Mouse (Mus musculus): ENCODE results near the gene Gm10277.
A peak's percentile ranks its signal among the peaks of the same experiment; 100 is the strongest.

The Gm10277 gene

DNA sequence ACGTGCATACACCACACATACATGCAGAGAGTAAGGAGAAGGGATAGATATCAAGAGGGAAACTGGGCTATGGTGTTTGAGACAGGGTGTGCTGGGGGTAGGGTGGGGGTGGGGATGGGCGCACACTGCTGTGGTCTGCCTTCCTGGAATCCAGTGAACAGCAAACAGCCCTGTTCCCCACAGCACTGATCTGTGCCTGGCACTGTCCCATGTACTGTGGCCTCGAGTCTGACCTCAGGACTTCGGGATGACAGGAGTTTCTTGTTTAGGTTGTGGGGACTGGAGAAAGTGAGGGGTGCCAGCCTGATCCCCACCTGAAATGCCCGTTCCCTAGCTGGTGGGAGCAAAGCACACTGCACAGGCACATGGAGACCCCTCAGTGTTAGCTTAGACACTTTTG lies at the start of gene Gm10277:
TSS of gene Gm10277 (minus strand) at position 41 of the 400 bp plus-strand sequence.
- DNase-seq, result no peak

DNA sequence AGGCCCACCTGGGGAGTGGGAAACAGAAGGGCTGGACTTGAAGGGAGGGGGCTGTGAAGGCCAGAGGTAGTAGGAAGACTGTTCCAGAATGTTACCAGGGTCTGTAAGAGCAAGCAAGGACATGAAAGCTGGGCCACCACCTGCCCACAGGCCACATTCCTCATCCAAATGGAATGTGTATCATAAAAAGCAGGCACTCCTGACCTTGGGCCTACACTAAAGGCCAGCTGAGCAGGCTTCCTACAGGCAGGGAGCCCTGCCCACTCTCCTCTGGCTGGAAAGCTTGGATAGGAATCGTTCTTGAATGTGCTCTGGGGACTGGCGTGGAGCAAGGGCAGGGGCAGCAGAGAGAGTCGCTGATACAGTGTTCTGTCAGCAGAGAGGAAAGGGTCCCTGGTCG lies 49.2 kb upstream of the Gm10277 start:
- DNase-seq, result no peak

DNA sequence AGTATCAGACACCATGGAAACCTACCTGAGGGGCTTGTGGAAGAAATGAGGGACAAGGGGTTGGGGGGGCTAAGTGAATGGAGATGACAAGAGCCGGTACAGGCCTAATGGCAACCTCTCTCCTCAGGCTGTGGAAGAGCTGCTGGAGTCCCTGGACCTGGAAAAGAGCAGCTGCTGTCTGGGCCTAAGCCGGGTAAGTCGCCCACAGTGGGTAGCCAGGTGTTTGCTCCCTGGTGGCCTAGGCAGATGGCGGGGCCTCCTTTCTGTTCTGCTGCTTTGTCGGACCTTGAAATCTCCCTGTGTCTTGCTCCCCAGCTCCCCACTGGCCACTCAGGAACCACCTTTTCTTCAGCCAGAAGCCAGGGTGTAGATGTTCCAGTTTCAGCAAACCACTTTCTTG lies 48.7 kb upstream of the Gm10277 start:
- no peak for DNase-seq

DNA sequence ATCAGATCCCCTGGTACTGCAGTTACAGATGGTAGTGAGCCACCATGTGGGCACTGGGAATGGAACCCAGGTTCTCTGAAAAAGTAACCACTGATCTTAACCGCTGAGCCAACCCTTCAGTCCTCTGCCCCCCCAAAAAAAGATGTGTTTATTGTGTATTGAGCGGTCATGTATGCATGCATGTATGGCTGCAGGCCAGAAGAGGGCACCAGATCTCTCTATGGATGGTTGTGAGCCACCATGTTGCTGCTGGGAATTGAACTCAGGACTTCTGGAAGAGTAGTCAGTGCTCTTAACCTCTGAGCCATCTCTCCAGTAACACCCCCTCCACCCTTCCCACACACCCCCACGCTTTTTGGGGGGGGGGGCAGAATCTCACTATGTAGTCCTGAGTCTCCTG lies 47.6 kb upstream of the Gm10277 start:
- no peak for DNase-seq

DNA sequence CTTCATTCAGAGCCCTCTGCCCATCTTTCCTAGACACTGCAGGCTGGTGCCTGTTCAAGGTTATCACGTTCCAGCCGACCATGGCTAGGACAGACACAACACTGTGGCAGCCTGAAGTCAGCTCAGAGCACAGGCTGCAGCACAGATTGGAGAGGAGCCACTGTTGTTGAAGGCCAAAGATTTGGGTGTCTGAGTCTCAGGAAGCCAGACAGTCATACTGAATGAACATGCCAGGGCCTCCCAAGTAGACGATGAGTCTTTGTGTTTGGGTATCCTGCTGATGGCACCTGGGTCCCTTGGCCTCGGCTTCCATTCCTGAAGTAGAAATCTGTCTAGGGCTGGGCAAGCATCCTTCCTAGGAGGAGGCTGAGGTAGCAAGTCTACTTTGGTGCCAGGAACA lies 45.0 kb upstream of the Gm10277 start:
- DNase-seq, result no peak

DNA sequence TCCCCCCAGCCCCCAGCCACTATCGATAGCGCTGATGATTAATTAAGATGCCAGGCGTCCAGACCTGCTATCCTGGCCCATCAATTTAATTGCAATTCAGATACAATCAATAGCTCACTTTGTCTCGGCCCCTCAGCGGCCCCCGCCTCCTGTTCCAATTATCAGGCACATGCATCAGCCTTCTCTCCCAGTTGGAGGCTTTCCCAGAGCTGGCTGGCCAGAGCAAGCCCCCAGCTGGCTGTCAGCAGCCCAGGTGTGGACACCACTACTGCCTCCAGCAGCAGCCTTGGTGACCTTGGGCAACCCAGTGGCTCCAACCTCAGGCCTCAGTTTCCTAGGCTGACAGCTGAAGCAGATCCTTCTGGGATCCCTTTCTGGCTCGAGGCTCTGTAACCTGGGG lies 43.3 kb upstream of the Gm10277 start:
- no peak for DNase-seq

DNA sequence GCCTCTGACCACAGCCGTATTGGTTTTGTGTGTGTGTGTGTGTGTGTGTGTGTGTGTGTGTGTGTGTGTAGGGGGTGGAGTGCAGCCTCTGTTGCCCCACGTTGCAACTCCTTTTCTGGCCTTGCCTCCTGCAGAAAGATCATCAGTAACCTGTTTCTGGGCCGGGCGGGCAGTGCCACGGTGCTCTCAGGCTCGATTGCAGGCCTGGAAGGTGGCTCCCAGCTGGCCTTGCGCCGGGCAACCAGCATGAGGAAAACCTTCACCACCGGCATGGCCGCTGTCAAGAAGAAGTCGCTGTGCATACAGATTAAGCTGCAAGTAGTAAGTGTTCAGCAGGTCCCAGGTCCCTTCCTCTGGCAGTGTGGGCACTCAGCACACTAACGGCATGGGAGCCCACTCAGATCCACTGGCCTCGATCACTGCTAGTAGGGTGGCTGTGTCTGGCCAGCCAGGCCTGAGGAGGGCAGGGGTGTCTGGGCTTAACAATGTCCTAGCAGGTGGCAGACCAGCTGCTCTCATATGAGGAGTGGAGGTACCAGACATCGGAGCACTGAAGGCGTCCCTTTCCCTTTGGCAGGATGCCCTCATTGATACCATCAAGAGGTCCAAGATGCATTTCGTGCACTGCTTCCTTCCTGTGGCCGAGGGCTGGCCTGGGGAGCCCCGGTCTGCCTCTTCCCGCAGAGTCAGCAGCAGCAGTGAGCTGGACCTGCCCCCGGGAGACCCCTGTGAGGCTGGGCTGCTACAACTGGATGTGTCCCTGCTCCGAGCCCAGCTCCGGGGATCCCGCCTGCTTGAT lies 41.7 kb upstream of the Gm10277 start:
- peak; percentile 61 for DNase-seq

DNA sequence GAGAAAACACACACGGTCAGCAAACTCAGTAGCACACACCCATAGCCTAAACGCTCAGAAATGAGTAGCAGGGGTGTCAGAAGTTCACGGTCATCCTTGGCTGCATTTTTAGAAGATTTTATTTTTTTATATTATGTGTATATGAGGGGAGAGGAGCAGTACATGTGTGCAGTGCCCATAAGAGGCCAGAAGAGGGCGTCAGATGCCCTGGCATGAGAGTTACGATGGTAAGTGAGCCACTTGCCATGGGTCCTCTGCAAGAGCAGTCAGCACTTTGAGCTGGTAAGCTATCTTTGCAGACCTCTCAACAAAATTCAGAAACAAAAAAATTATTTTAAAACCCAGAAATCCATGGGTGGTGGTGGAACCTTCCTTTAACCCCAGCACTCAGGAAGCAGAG lies 40.6 kb upstream of the Gm10277 start:
- DNase-seq, result no peak

DNA sequence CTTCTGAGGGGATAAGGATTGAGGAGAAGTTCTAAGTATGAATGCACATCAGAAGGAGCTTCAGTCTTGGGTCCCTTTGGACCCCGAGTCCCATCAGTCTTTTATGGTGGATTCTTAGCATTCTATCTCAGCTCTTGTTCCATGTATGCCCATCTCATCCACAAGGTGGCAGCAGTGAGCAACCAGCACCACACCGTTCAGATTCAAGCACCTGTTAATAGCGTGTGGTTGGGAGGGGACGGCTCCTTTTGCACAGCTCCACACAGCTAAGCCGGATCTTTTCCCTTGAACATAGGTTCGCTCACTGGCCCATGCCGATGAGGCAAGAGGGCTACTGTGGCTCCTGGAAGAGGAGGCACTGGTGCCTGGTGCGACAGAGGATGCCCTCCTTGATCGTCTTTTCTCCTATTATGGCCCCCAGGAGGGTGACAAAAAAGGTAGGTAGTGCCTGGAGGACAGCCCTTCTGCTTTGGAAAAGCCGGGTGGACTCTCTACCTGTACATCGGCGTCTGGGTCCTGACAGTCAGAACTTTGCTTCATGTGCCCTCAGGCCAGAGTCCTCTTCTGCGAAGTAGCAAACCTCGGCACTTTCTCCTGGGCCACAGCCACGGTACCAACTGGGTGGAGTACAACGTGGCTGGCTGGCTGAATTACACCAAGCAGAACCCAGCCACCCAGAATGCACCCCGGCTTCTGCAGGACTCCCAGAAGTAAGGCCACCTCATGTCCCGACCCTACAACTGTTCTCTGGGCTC lies 39.9 kb upstream of the Gm10277 start:
- peak; percentile 84 for DNase-seq

DNA sequence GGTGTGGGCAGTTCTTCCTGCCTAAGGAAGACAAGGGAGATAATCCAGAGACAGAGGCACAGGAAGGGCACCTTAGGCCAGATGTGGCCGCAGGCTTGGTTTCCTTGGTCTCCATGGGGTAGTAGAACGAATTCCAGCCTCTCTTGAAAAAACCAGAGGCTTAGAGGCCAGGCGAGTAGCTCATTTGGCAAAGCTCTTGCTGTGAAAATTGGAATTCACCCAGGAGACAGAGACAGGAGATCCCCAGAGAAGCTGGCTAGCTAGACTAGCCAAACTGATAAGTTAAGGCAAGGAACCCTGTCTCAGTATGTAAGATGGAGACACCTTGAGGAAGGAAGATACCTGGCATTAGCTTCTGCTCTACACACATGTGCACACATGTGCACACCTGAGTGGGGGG lies 38.8 kb upstream of the Gm10277 start:
- no peak for DNase-seq

DNA sequence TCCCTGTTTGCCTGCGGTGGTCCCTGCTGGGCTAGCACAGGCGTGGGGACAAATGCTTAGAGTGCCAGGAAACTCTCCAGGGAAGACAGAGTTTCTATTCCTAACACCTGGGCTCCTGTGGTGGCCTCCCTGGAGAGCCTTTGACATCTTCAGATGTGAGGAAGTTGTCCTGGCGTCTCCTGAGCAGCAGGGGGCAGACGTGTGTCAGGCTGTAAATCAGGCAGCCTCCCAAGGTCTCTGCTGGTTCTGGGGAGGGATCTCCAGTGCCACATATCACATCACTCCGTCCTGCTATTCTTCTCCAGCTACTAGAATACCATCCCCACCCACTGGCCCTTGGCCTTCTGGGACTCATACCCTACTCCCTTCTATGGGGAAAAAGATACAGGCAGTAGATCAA lies 38.3 kb upstream of the Gm10277 start:
- DNase-seq, result peak; percentile 88

DNA sequence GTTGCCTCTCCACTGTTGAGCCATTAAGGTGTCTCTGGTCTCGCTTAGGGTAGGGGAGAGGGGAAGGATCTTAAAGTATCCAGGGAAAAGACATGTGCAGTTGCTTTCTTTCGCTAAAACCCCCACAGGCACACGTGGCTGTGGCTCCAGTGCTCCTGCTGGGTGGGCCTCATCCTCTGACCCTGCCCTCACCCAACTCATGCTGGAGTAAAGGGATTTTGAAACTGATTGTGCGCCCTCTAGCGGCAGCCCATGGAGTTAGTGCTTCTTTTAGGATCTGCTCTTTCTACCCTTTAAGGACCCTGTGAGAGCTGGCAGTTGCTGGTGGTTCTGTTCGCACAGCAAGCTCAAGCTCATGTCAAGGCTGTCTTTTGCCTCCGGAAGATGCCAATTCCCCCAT lies 35.2 kb upstream of the Gm10277 start:
- DNase-seq, result peak; percentile 67

DNA sequence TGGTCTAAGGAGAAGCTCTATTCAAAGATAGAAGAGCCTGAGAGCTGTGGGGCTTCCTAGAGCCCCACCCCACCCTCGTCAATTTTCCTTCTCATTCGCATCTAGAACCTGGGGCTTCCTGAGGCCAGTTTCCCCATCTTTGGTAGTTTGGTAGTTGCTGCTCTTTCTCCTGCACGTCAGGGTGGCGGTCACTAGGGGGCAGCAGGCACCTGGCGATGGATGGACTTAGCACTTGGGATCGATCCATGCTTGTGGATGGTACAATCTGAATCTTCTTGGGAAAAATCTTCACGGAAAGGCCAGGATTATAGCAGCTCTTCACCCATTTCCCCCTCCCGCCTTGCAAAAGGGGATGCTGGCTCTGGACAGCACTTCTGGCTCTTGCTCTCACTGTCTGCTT lies 34.1 kb upstream of the Gm10277 start:
- DNase-seq, result peak; percentile 67

DNA sequence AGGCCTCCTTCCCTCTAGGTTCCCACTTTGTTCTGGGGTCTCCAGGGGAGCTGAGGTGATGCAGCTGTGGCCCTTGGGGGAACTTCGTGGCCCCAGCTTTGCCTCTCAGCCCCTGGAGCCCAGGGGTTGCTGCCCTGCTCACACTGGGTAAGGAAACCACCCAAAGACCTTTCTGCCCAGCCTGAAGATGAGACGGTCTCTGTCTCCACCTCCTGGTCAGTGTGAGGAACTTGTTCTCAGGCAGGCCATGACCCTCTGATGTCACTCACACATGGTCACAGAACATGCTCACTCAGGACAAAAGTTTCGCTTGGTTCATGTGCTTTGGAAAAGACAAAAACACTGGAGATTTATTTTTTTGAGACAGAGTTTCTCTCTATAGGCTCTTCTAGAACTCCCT lies 28.5 kb upstream of the Gm10277 start:
- peak; percentile 66 for DNase-seq

DNA sequence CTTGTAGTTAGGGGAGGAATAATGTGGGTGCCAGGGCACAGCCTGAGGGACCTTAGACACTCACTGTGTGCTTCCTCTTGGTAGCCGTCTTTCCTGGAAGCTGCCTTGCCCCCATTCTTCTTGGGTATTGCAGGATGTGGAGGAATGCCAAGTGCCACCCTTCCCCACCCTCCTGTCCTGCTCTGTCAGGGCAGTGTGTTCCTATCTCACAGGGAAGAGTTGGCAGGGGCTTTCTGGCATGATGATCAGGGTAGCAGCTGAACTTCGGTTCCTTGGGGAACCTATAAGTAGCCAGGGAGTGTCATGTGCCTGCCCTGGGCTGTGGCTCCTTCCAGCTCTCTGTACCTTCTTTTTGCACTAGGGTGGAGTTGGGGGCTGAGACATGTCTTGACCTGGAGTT lies 26.4 kb upstream of the Gm10277 start:
- DNase-seq, result peak; percentile 63

DNA sequence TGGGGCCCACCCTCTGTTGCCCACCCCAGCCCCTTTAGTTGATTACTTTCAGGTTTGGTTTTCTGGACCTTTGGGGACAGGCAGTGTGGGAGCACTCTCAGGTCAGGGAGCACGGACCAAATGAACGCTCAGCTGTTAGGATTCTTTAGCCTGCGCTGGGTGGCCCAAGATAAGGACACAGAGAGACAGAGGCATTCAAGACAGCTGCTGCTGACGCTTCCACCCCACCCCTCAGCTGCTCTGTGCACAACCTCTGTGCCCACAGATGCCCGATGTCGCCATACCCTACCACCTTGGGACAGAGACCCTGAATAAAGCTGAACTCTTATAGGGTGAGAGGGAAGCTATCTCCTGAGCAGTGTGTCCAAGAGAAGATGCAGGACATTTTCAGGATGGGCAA lies 22.5 kb upstream of the Gm10277 start:
- DNase-seq, result no peak

DNA sequence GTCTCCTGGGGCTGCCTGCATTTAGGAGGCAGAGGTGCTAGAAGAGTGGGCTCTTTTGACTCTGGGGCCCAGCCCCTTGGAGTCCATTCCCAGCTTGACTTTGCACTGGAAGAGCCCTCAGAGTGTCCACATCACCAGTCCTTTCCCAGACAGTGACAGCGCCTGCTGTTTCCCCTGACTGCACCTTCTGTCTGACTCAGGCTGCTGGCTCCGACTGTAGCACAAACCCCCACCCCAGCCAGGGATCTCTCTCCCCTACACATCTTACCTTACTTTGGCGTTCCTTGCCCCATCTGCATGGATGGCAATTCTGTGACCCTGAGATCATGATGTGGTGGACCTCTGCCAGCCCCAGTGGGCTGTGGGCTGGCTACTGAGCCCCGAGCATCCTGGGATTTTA lies 21.7 kb upstream of the Gm10277 start:
- no peak for DNase-seq

DNA sequence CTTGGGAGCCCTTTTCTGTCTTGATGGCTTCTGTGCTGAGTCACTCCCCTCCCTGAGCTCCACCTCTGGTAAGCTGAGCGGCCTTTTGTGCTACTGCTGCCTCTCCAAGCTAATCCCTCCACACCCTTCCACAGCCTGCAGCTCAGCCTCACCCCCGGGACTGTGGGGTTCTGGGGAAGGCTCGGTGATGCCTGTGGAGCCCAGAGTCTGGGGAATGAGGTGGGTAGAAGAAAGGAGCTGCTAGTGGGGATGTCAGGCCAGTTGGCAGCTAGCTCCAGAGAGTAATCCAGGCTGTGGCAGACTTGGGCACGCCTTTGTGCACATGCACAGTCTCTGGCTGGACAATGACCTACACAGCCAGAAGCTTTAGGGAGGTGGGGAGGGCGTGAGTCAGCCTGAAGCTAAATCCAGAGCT lies 20.5 kb upstream of the Gm10277 start:
- no peak for DNase-seq

DNA sequence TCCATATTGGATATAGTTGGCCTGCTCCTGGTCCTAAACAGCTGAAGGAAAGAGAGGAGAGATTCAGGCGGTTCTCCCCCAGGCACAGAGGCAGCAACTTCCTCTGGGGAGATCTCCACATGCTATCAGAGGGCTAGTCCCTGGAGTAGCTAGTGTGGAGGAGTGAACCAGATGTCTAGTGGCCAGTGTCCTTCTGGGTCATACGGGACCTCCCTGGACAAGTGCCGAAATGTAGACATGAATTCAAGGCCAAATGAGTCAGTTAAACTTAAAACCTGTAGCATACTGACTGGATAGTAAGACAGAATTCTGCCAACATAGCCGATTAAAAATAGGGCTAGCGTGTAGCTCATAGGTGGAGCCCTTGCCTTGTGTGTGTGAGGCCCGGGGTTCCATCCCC lies 19.3 kb upstream of the Gm10277 start:
- no peak for DNase-seq

DNA sequence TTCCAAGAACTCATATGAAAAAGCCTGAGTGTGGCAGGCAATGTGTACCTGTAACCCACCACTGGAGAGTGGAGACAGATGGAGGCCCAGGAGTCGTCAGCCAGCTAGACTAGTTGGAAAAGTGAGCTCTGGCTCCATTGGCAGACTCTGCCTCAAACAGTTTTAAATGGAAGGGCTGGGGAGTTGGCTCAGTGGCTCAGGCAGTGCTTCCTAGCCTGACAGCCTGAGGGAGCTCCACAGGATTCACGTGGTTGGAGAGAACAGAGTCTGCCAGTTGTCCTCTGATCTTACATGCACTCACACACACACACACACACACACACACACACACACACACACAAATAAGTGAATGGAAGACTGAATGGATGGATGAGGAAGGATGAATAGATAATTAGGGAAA lies 18.7 kb upstream of the Gm10277 start:
- DNase-seq, result no peak

DNA sequence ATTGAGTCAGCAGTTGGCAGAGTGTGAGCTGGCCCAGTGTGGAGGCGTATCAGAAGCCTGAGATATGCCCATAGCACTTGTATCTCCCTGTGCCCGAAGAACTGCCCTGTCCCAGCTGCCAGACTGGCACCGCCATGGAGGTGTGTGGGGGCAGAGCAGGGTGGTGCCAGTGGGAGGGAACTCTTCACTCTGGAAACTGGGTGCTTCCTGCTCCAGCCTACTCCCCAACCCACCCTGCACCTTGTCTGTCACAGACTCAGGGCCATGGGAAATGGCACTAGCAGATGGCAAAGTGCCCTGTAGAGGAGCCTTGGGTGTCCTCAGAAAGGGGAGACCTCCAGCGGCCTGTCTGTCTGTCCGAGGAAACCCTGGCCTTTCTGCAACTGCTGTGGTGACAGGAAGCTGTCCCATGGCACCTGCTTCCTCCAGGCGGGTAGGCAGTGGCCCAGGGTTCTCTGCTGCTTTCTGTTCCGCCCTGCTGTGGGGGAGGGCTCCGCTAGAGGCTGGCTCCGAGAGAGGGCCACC lies 14.9 kb upstream of the Gm10277 start:
- peak; percentile 74 for DNase-seq

DNA sequence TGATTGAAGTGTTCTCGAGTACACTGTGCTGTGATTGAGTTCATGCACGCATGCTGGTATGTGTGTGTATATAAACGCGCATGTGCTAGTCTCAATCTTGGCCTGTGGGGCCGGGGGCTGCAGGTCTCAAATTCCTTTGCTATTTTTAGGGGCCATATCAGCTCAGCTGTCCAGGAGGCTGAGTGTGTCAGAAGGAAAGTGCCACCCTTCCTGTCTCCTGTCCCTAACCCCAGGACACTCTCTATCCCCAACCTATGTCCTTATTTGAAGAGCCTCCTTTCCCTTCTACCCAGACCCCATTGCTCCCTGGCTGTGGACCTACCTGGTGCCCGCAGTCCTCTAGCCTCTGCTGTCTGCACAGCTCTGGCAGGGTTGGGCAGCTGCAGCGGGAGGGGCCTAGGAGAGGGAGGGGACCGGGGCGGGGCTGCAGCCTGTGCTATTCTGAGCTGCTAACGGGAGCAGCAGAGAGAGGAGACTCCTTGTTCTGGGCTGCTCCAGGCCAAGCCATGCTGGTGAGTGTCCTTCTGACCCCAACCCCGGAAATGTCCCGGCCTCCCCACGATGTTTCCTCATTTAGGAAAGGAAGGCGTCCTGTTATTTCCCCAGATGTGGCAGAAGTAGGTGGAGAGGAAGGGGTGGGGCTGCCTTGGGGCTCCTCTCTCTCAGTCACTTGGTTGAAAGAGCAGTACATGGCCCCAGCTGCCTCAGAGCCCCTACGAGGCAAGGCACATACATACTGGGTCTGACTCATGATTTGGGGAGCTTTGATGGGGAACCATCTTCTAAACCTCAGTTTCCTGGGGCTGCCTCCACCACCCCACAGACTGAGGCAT lies 13.5 kb upstream of the Gm10277 start:
- peak; percentile 83 for DNase-seq

DNA sequence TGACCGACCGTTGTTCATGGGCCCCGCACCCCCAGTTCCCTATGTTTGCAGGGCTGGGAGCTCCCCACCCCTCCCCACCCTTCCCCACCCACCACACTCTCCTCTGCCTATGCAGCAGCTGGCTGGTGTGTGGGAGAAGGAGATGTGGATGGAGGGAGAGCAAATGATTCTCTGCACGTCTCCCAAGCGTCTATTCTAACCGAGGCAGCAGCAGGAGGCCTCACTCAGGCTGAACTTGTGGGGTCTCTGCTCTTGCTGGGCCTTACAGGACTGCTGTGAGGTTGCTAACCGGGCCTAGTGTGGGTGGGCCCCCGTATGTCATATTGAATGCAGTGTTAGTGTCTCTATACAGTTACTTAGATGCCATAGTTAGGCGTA lies 12.9 kb upstream of the Gm10277 start:
- no peak for DNase-seq
